Mouse (Mus musculus) heart, postnatal 0 days (tissue): ENCODE results near the gene Kif1b.

Experiments
- CTCF ChIP-seq: IDR thresholded peaks from 2 replicates; pipeline ENCODE4 v1.5.1; 2016; ENCODE audit warnings: antibody characterized with exemption, control low read depth, low read depth
- EP300 ChIP-seq: IDR thresholded peaks from 2 replicates; pipeline ENCODE4 v1.6.1; 2016; ENCODE audit warnings: antibody characterized with exemption, low read depth

DNA sequence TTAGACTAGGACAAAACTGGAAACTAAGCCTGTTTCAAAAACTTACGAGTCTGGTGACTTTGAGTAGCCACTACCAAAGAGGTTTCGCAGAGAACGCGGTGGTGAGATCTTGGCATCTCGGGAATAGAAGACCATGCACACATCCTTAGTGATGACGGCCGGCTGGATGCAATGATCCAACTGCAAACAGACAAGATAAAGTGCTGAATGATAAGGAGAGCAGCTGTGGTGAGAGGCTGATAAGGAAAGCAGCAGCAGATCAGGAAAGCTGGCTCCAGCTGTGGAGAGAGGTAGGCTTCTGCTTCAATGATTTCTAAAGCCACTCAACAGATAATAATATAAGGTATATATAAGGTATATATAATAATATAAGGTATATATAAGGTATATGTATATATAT, 116.4 kb downstream of the Kif1b start:
- TF ChIP-seq CTCF (no peak), EP300 (no peak)
